Mouse (Mus musculus): ENCODE results near the gene Klhl35. TPM values are rescaled to one million over a fixed set of nuclear protein-coding genes. Genes with fewer than 3 reads are reported as not detected.
"Not testable (repeated sequence)": the region's sequence is repeated elsewhere in the genome, so short reads cannot be mapped to it uniquely, and the experiment has no call there.

Klhl35 gene
- polyA plus RNA-seq, 1 experiment: not detected

DNA sequence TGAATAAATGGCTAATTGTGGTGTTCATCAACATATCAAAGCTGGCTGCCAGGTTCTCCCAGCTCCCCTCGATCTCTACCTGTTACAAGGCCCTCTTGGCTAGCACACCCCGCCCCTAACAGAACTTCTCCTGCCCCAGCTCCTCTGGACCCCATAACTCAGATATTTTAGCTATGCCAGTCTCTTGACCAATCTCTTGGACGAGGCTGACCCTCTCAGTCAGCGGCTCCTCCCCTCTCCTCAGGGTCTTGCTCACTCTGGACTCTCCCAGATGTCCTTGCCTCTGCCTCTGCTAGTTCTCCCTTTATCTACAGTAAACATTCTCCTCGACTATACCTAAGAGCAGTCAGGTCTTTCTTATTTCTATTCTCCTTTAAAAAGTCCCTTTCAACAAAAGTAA is 34.9 kb downstream of the Klhl35 start:
- Histone ChIP-seq H3K4me1 (ENCODE audit: control insufficient read depth) (peaks cover 37% of the 10 kb centered on the region), H3K9me3 (ENCODE audit: control insufficient read depth, low read length) (no peaks in the 10 kb centered on the region), H3K36me3 (ENCODE audit: control insufficient read depth) (no peaks in the 10 kb centered on the region), H3K27me3 (ENCODE audit: control insufficient read depth) (peaks cover 32% of the 10 kb centered on the region), H3K4me3 (replicated peaks) (peak overlapping the region; percentile 0)
- no peak for TF ChIP-seq GATA1 (IDR thresholded peaks at IDR 0.05; ENCODE audit: low read length)
- TF ChIP-seq TAL1 (IDR thresholded peaks at IDR 0.05; ENCODE audit: low read length): no peak

DNA sequence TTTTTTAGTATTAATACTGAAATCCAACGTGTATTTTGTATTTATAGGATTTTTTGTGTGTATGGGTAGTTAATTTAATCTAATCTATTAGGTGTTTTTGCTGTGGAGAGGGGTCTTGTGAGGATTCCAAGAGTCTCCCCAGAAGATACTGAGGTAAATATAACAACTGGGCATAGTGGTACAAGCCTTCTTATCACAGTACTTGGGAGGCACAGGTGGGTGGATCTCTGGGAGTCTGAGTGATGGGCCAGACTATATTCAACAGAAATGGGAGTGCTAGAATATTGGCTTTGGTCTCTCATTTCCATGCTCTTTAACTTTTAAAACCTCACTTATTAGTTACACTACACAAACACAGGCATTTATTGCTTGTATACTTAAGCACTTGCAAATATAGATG is 35.3 kb downstream of the Klhl35 start:
- TF ChIP-seq GATA1 (IDR thresholded peaks at IDR 0.05; ENCODE audit: low read length) (no peak), TAL1 (IDR thresholded peaks at IDR 0.05; ENCODE audit: low read length) (no peak)
- Histone ChIP-seq H3K36me3 (ENCODE audit: control insufficient read depth) (no peaks in the 10 kb centered on the region), H3K27me3 (ENCODE audit: control insufficient read depth) (peaks cover 28% of the 10 kb centered on the region), H3K9me3 (ENCODE audit: control insufficient read depth, low read length) (no peaks in the 10 kb centered on the region), H3K4me1 (ENCODE audit: control insufficient read depth) (peaks cover 37% of the 10 kb centered on the region), H3K4me3 (replicated peaks) (peak overlapping the region; percentile 13)

DNA sequence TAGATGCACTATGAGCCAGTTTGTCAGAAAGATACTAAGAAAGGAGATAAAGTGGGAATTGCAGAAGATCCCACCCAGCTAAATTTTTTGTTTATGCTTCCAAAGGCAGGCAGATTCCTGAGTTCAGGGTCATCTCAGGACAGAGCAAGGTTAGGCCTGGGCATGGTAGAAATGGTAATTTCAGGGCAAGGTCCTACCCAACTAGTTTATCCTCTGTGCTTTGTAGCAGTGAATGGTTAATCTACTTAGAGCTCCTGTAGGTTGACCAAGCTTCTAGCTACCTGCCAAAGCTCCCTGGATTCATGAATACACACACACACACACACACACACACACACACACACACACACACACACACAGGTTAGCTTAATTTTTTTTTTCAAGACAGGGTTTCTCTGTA is 38.8 kb downstream of the Klhl35 start:
- Histone ChIP-seq H3K4me1 (ENCODE audit: control insufficient read depth) (peaks cover 53% of the 10 kb centered on the region), H3K4me3 (replicated peaks) (no peak overlapping the region), H3K9me3 (ENCODE audit: control insufficient read depth, low read length) (no peaks in the 10 kb centered on the region; the same call in none of the 2 replicates), H3K27me3 (ENCODE audit: control insufficient read depth) (peaks cover 4% of the 10 kb centered on the region), H3K36me3 (ENCODE audit: control insufficient read depth) (no peaks in the 10 kb centered on the region; the same call in 1 of the 2 replicates)
- TF ChIP-seq GATA1 (IDR thresholded peaks at IDR 0.05; ENCODE audit: low read length) (no peak), TAL1 (IDR thresholded peaks at IDR 0.05; ENCODE audit: low read length) (no peak)

DNA sequence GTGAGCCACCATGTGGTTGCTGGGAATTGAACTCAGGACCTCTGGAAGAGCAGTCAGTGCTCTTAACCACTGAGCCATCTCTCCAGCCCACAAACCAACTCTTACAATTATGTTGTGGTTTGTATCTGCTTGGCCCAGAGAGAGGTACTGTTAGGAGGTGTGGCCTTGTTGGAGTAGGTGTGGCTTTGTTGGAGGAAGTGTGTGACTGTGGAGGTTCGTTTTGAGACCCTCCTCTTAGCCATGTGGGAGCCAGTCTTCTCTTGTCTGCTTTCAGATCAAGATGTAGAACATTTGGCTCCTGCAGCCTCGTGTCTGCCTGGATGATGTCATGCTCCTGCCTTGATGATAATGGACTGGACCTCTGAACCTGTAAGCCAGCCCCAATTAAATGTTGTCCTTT is 42.4 kb downstream of the Klhl35 start:
- H3K4me3 ChIP-seq (replicated peaks); H3K36me3 ChIP-seq (ENCODE audit: control insufficient read depth); H3K9me3 ChIP-seq (ENCODE audit: control insufficient read depth, low read length); H3K27me3 ChIP-seq (ENCODE audit: control insufficient read depth): not testable (repeated sequence)
- H3K4me1 ChIP-seq (ENCODE audit: control insufficient read depth): peaks cover 27% of the 10 kb centered on the region

DNA sequence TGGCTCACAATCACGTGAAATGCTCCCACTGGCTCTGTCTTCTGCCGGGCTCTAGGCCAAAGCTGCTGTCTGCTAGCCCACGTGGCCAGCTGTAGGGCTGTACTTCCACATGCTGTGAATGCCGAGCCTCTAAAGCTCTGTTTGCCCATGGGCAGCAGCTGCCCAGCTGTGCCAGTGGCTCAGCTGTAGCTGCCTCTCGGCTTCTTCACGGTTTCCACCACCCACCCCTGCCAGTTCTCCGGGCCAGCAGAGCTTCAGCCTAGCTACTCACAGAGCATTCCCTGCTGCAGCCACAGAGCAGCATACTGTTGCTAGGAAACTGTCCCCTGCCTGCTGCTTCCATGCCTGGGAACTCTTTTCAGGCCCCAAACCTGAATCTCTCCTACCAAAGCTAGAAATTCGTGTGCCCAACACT is 44.3 kb downstream of the Klhl35 start:
- no peaks in the 10 kb centered on the region; the same call in none of the 2 replicates for H3K9me3 ChIP-seq (ENCODE audit: control insufficient read depth, low read length)
- no peak for TF ChIP-seq GATA1 (IDR thresholded peaks at IDR 0.05; ENCODE audit: low read length)
- TF ChIP-seq TAL1 (IDR thresholded peaks at IDR 0.05; ENCODE audit: low read length): no peak
- H3K36me3 ChIP-seq (ENCODE audit: control insufficient read depth): no peaks in the 10 kb centered on the region; the same call in 1 of the 2 replicates
- no peaks in the 10 kb centered on the region for H3K27me3 ChIP-seq (ENCODE audit: control insufficient read depth)
- H3K4me1 ChIP-seq (ENCODE audit: control insufficient read depth): peaks cover 29% of the 10 kb centered on the region
- H3K4me3 ChIP-seq (replicated peaks): no peak overlapping the region

DNA sequence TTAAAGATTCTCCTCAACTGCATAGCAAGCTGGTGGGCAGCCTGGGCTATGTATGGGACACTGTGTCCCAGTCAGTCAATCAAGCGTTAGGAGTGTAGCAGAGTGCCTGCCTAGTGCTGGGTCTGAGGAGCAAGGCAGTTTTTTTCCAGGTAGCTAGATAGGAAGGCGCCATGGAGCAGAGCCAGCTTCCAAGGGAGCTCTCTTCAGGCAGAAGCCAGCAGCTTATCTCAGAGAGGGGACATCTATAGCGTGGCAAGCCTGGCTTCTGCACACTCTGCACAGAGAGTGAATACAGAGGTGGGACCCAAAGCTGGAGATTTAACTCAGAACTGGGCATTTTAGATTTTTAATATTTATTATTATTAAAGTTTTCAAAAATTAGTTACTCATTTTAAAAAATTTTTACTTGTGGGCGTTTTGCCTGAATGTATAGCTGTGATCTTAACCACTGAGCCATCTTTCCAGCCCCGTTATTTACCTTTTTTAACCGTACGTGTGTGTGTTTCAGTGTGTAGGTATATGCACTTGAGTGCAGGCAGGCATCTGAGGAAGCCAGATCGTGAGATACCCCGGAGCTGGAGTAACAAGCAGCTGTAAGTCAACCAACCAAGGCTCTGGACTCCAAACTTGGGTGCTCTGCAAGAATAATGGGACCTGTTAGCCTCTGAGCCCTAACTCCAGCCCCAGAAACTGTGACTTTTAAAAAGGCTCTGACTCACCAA is 50.4 kb downstream of the Klhl35 start:
- H3K9me3 ChIP-seq (ENCODE audit: control insufficient read depth, low read length): no peaks in the 10 kb centered on the region
- TF ChIP-seq TAL1 (IDR thresholded peaks at IDR 0.05; ENCODE audit: low read length) (no peak), GATA1 (IDR thresholded peaks at IDR 0.05; ENCODE audit: low read length) (no peak)
- H3K27me3 ChIP-seq (ENCODE audit: control insufficient read depth): no peaks in the 10 kb centered on the region
- H3K4me1 ChIP-seq (ENCODE audit: control insufficient read depth): peaks cover 39% of the 10 kb centered on the region
- peak overlapping the region; percentile 6 for H3K4me3 ChIP-seq (replicated peaks)
- peaks cover 2% of the 10 kb centered on the region; the same call in 1 of the 2 replicates for H3K36me3 ChIP-seq (ENCODE audit: control insufficient read depth)

DNA sequence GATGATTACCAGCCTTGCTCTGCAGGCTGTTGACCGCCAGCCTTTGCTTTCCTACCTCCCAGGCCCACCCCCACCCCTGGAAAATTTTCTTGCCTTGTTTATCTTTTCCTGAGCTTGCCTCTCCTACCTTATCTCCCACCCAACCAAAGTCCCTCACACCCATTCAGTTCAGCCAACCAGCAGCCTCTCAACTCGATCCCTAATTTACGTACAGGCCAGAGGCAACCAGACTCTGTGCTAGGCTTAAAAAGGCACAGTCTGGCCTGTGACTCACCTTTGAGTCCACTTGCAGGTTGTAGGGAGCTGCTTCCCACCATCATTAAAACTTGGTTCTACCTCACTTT is 51.0 kb downstream of the Klhl35 start:
- TF ChIP-seq GATA1 (IDR thresholded peaks at IDR 0.05; ENCODE audit: low read length): no peak
- TF ChIP-seq TAL1 (IDR thresholded peaks at IDR 0.05; ENCODE audit: low read length): no peak
- Histone ChIP-seq H3K27me3 (ENCODE audit: control insufficient read depth) (no peaks in the 10 kb centered on the region), H3K9me3 (ENCODE audit: control insufficient read depth, low read length) (no peaks in the 10 kb centered on the region), H3K4me1 (ENCODE audit: control insufficient read depth) (peaks cover 40% of the 10 kb centered on the region), H3K4me3 (replicated peaks) (peak overlapping the region; percentile 6), H3K36me3 (ENCODE audit: control insufficient read depth) (peaks cover 2% of the 10 kb centered on the region; the same call in 1 of the 2 replicates)

DNA sequence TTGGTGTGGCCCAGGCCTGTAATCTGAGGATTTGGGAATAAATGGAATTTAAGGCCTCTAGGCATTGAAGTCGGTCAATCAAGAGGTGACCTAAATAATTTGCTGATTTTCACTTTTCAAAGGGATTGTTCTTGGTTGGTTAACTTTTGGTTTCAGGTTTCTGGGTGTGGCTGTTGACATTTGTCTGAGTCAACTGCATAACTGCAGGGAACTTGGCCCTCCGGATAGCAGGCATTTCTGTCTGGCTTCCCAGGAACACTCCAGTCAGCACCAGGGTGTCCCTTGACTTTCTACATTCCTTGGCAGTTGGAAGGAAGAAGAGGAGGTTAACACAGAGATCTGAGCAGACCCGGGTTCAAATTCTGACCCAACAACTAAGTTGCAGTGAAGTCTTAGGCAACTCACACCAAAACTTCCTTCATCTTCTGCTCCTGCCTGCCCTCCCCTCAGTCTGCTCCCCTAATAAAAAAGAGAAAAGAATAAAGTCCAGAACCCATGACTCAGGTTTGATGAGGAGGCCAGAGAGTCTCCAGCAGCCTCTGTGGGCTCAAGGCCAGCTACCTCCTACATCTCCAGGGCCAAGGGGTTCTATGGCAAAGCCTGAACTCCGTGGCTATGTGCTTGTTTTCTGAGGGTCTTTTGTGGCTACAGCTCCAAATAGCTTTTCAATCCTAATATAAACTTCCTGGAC is 53.3 kb downstream of the Klhl35 start:
- no peak overlapping the region for H3K4me3 ChIP-seq (replicated peaks)
- peaks cover 37% of the 10 kb centered on the region for H3K4me1 ChIP-seq (ENCODE audit: control insufficient read depth)
- no peaks in the 10 kb centered on the region for H3K9me3 ChIP-seq (ENCODE audit: control insufficient read depth, low read length)
- H3K36me3 ChIP-seq (ENCODE audit: control insufficient read depth): peaks cover 2% of the 10 kb centered on the region; the same call in 1 of the 2 replicates
- H3K27me3 ChIP-seq (ENCODE audit: control insufficient read depth): no peaks in the 10 kb centered on the region
- TF ChIP-seq TAL1 (IDR thresholded peaks at IDR 0.05; ENCODE audit: low read length) (no peak), GATA1 (IDR thresholded peaks at IDR 0.05; ENCODE audit: low read length) (no peak)

DNA sequence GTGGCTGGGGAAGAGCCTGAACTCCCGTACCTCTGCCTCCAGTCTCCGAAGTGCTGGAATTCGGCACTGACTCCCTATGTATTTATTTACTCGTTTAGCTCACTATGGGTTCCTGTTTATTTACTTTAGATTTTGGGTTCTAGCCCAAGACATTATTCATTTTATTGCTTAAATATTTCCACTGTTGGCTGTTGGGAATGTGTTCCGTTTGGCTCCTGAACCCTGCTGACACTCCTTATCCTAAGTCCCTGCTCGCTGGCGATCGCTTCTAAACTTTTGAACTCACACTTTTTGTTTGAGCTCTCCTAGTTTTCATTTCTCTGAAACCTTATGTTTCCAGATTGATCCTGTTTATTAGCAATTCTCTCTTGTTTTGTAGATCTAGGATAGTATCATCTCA is 57.3 kb downstream of the Klhl35 start:
- H3K4me1 ChIP-seq (ENCODE audit: control insufficient read depth): peaks cover 11% of the 10 kb centered on the region
- no peaks in the 10 kb centered on the region for H3K27me3 ChIP-seq (ENCODE audit: control insufficient read depth)
- no peaks in the 10 kb centered on the region for H3K9me3 ChIP-seq (ENCODE audit: control insufficient read depth, low read length)
- no peak for TF ChIP-seq TAL1 (IDR thresholded peaks at IDR 0.05; ENCODE audit: low read length)
- TF ChIP-seq GATA1 (IDR thresholded peaks at IDR 0.05; ENCODE audit: low read length): no peak
- no peak overlapping the region for H3K4me3 ChIP-seq (replicated peaks)
- no peaks in the 10 kb centered on the region for H3K36me3 ChIP-seq (ENCODE audit: control insufficient read depth)

Other genes starting within 250 kb of the Klhl35 start
- gene Mogat2, start 227.4 kb upstream of the Klhl35 start, polyA plus RNA-seq (2012): not detected in 2 replicates
- gene Map6, start 198.6 kb upstream of the Klhl35 start, polyA plus RNA-seq (2012): not detected in 2 replicates
- gene Serpinh1, start 112.8 kb upstream of the Klhl35 start, polyA plus RNA-seq (2012): 0.15 and 0.21 TPM in 2 replicates
- gene Gdpd5, start 84.6 kb upstream of the Klhl35 start, polyA plus RNA-seq (2012): 0.03 and 0.09 TPM in 2 replicates
- 40.9 and 83.1 TPM in 2 replicates for gene Rps3, start 17.7 kb downstream of the Klhl35 start, polyA plus RNA-seq (2012)
- gene Arrb1, start 69.5 kb downstream of the Klhl35 start, polyA plus RNA-seq (2012): 28.5 and 33.1 TPM in 2 replicates
- gene Tpbgl, start 161.1 kb downstream of the Klhl35 start, polyA plus RNA-seq (2012): 0.01 TPM in 2 replicates
- 0.02 TPM in 1 of 2 replicates, not detected in the other for gene Slco2b1, start 245.3 kb downstream of the Klhl35 start, polyA plus RNA-seq (2012)